Mouse (Mus musculus): ENCODE data around the gene Pik3cd.
"Not testable (repeated sequence)": the region's sequence is repeated elsewhere in the genome, so short reads cannot be mapped to it uniquely, and the experiment has no call there.

Pik3cd gene

GRCm38 (mm10) chr4:149702210-149702979 lies at the start of gene Pik3cd:
Gene Pik3cd, minus strand, starts transcription at chr4:149702571.
- DNase-seq (ENCODE audit: low spot score) = no peak

GRCm38 (mm10) chr4:149750671-149751070 lies 48.3 kb upstream of the Pik3cd start:
- peak; percentile 46 for DNase-seq (ENCODE audit: low spot score)

- not testable (repeated sequence) for DNase-seq (ENCODE audit: low spot score)
These were observed 47.3 kb upstream of the Pik3cd start for GRCm38 (mm10) chr4:149749663-149750015.

GRCm38 (mm10) chr4:149749003-149749662 lies 46.8 kb upstream of the Pik3cd start:
- peak; percentile 10 for DNase-seq (ENCODE audit: low spot score)

GRCm38 (mm10) chr4:149744119-149744518 lies 41.7 kb upstream of the Pik3cd start:
- DNase-seq (ENCODE audit: low spot score) = no peak

GRCm38 (mm10) chr4:149742011-149742530 lies 39.7 kb upstream of the Pik3cd start:
- DNase-seq (ENCODE audit: low spot score) = no peak

- no peak for DNase-seq (ENCODE audit: low spot score)
These were observed 37.9 kb upstream of the Pik3cd start for GRCm38 (mm10) chr4:149740301-149740700.

GRCm38 (mm10) chr4:149739478-149739877 lies 37.1 kb upstream of the Pik3cd start:
- DNase-seq (ENCODE audit: low spot score) = no peak

GRCm38 (mm10) chr4:149737383-149738324 lies 35.3 kb upstream of the Pik3cd start, which contains the start of gene Tmem201:
Gene Tmem201, minus strand, starts transcription at chr4:149738044.
- peak; percentile 97 for DNase-seq (ENCODE audit: low spot score)

- no peak for DNase-seq (ENCODE audit: low spot score)
These were observed 34.2 kb upstream of the Pik3cd start for GRCm38 (mm10) chr4:149736581-149736980.

- DNase-seq (ENCODE audit: low spot score) = no peak
These were observed 33.4 kb upstream of the Pik3cd start for GRCm38 (mm10) chr4:149735624-149736250.

- DNase-seq (ENCODE audit: low spot score) = no peak
These were observed 32.5 kb upstream of the Pik3cd start for GRCm38 (mm10) chr4:149734730-149735475.

- no peak for DNase-seq (ENCODE audit: low spot score)
These were observed 31.9 kb upstream of the Pik3cd start for GRCm38 (mm10) chr4:149734246-149734645.

- no peak for DNase-seq (ENCODE audit: low spot score)
These were observed 31.4 kb upstream of the Pik3cd start for GRCm38 (mm10) chr4:149733748-149734147.

- no peak for DNase-seq (ENCODE audit: low spot score)
These were observed 30.4 kb upstream of the Pik3cd start for GRCm38 (mm10) chr4:149732800-149733199.

- no peak for DNase-seq (ENCODE audit: low spot score)
These were observed 29.9 kb upstream of the Pik3cd start for GRCm38 (mm10) chr4:149732313-149732712.

GRCm38 (mm10) chr4:149730827-149731226 lies 28.5 kb upstream of the Pik3cd start:
- DNase-seq (ENCODE audit: low spot score) = no peak

GRCm38 (mm10) chr4:149728810-149729209 lies 26.4 kb upstream of the Pik3cd start:
- no peak for DNase-seq (ENCODE audit: low spot score)

GRCm38 (mm10) chr4:149727636-149728035 lies 25.3 kb upstream of the Pik3cd start:
- DNase-seq (ENCODE audit: low spot score) = no peak

GRCm38 (mm10) chr4:149725661-149726350 lies 23.4 kb upstream of the Pik3cd start:
- DNase-seq (ENCODE audit: low spot score) = peak; percentile 71

Measured in embryo, embryonic 10.5 days (tissue).